Mouse (Mus musculus): ENCODE results near the gene Adam33. TPM values are rescaled to one million over a fixed set of nuclear protein-coding genes. Genes with fewer than 3 reads are reported as not detected.

Adam33 gene
- polyA plus RNA-seq, 2 experiments, result 30.7 to 104 TPM

DNA sequence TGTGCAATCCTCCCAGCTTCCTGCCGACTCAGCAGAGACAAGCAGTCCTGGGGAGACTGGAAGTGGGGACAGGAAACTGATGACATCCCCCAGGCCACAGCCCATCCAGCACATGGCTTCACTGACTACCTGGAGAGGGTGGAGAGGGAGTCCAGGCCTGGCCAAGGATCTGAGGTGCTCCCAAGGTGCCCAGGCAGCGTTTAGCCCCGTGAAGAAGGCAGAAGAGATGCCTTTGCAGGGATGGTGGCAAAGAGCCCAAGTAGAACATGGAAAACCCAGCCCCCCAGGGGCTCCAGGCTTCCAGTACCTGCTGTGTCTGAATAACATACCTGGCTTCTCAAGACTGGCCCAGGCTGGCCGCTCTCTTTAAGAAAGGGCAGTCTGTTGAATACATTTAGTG, 25.0 kb upstream of the Adam33 start:
- no peak for TF ChIP-seq POLR2A (IDR thresholded peaks at IDR 0.05; ENCODE audit: borderline replicate concordance, extremely low read depth, insufficient read depth, insufficient read length)
- no peaks in the 10 kb centered on the region for H3K27me3 ChIP-seq (ENCODE audit: control insufficient read depth, insufficient read depth, low read length)
- H3K36me3 ChIP-seq (ENCODE audit: control insufficient read depth, insufficient read depth, low read length), result no peaks in the 10 kb centered on the region
- H3K9ac ChIP-seq (ENCODE audit: low read depth, low read length, severe bottlenecking), result no peak overlapping the region
- no peak overlapping the region for H3K4me3 ChIP-seq (replicated peaks; ENCODE audit: low read length)
- H3K4me1 ChIP-seq (ENCODE audit: control insufficient read depth, insufficient read depth, low read length), result no peaks in the 10 kb centered on the region
- no peaks in the 10 kb centered on the region for H3K9me3 ChIP-seq (ENCODE audit: control insufficient read depth, low read length)
- H3K27ac ChIP-seq (replicated peaks; ENCODE audit: low read depth, low read length), result no peak overlapping the region
- ATAC-seq (ENCODE audit: low FRiP score, low read depth) (no peak), DNase-seq (ENCODE audit: low spot score) (no peak)
- H3K4me2 ChIP-seq (replicated peaks; ENCODE audit: low read depth, low read length, severe bottlenecking), result no peak overlapping the region
- 83% methylated on average over 4 of the region's 4 CpGs for WGBS

DNA sequence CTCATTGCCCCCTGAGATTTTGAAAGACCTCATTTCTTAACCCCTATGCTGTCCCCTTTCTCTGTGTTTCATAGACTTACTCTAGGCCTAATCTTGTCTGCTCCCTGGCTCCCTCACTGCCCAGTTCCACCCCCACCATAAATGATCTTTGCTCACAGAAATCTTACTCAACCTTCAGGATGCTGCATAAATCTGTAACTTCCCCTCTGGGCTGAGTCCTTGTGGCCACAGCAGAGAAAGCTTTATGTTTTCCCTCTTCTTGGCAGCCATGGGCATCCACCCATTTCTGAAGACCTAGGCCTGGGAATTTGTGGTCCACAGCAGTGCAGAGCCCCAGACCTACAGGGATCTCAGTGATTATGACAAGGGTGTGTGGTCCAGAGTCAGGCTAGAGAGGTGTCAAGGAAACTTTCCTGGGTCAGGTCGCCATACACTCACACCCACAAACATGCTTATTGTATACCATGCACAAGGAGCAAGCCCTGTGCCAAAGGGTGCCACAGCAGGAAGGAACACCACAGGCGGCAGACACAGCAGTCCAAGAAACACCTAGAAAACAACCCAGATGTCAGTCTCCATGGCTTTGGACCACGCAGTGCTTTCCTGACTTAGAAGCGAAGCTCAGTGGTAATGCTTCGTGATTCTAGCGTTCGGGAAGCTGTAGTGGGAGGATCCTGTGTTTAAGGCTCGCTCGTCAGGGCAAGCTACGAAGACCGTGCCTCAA, 23.2 kb upstream of the Adam33 start, which contains the start of gene Siglec1:
Siglec1 (minus strand) TSS at position 99 of the 724 bp plus-strand sequence.
- Histone ChIP-seq H3K27ac (replicated peaks; ENCODE audit: low read depth, low read length) (no peak within 1 kb of the TSS), H3K9ac (ENCODE audit: low read depth, low read length, severe bottlenecking) (no peak within 1 kb of the TSS), H3K4me3 (replicated peaks; ENCODE audit: low read length) (no peak within 1 kb of the TSS), H3K4me2 (replicated peaks; ENCODE audit: low read depth, low read length, severe bottlenecking) (no peak within 1 kb of the TSS), H3K27me3 (ENCODE audit: control insufficient read depth, insufficient read depth, low read length) (no peaks in the 10 kb centered on the region), H3K4me1 (ENCODE audit: control insufficient read depth, insufficient read depth, low read length) (no peaks in the 10 kb centered on the region), H3K9me3 (ENCODE audit: control insufficient read depth, low read length) (no peaks in the 10 kb centered on the region), H3K36me3 (ENCODE audit: control insufficient read depth, insufficient read depth, low read length) (no peaks in the 10 kb centered on the region)
- TF ChIP-seq POLR2A (IDR thresholded peaks at IDR 0.05; ENCODE audit: borderline replicate concordance, extremely low read depth, insufficient read depth, insufficient read length), result no peak
- DNase-seq (ENCODE audit: low spot score), result no peak
- WGBS, result 84% methylated on average over 11 of the region's 11 CpGs
- no peak for ATAC-seq (ENCODE audit: low FRiP score, low read depth)

DNA sequence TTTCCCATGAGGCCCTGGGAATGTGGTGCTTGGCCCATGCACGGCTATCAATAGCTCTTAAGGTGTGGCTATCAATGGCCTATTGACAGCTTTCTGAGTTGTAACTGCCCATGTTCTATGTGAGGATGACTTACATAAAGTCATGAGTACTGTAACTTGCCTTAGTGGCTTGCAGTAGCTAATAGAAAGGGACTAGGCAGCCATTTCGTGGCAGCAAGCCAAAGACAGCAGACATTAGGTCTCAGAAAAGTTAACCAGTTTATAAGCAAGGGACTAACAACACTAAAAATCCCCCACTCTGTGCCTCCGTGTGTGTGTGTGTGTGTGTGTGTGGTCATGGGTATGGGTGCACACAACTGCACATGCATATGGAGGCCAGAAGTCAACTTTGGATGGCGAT, 20.6 kb upstream of the Adam33 start:
- Histone ChIP-seq H3K9me3 (ENCODE audit: control insufficient read depth, low read length) (no peaks in the 10 kb centered on the region), H3K4me2 (replicated peaks; ENCODE audit: low read depth, low read length, severe bottlenecking) (no peak overlapping the region), H3K36me3 (ENCODE audit: control insufficient read depth, insufficient read depth, low read length) (no peaks in the 10 kb centered on the region), H3K9ac (ENCODE audit: low read depth, low read length, severe bottlenecking) (no peak overlapping the region), H3K27ac (replicated peaks; ENCODE audit: low read depth, low read length) (no peak overlapping the region), H3K4me1 (ENCODE audit: control insufficient read depth, insufficient read depth, low read length) (no peaks in the 10 kb centered on the region), H3K27me3 (ENCODE audit: control insufficient read depth, insufficient read depth, low read length) (no peaks in the 10 kb centered on the region), H3K4me3 (replicated peaks; ENCODE audit: low read length) (no peak overlapping the region)
- TF ChIP-seq POLR2A (IDR thresholded peaks at IDR 0.05; ENCODE audit: borderline replicate concordance, extremely low read depth, insufficient read depth, insufficient read length), result no peak
- DNase-seq (ENCODE audit: low spot score), result no peak
- WGBS, result 78% methylated on average over 4 of the region's 4 CpGs
- no peak for ATAC-seq (ENCODE audit: low FRiP score, low read depth)

DNA sequence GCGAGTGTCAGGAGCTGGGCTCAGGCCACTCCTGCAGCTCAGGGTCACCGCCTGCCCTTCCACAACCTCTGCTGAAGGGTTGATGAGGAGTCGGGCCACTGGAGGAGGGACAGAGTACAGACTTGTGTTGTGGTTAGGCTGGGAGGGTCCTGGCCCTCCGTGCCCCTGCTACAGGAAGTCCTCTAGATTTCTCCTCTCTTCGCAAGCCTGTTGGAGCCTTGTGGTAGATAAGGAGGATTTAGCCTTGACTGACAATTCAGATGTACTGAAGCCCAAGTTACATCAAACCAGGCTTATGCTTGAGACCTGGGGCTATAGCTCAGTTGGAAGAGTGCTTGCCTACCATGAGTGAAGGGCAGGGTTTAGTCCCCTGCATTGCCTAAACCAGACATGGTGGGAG, 16.9 kb upstream of the Adam33 start:
- ATAC-seq (ENCODE audit: low FRiP score, low read depth) (no peak), DNase-seq (ENCODE audit: low spot score) (no peak)
- H3K27ac ChIP-seq (replicated peaks; ENCODE audit: low read depth, low read length), result no peak overlapping the region

DNA sequence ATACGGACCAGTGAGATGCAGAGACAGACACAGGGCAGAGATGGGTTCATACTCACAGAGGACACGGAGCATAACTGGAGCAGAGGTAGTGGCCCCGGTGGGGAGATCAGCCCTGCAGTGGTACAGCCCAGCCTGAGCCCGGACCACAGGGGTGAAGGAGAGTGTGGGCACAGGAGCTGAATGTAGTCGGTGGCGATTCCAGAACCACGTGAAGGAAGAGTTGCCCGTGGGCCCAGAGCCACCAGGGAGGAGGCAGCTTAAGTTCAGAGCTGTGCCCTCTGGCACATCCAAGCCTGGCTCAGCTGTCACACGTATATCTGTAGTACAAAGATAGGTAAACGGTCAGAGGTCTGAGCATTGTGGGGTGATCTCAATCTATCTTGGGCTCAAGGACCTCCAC, 8.9 kb upstream of the Adam33 start:
- Histone ChIP-seq H3K4me3 (replicated peaks; ENCODE audit: low read length) (no peak overlapping the region), H3K9ac (ENCODE audit: low read depth, low read length, severe bottlenecking) (no peak overlapping the region), H3K4me1 (ENCODE audit: control insufficient read depth, insufficient read depth, low read length) (peaks cover 3% of the 10 kb centered on the region; the same call in 1 of the 2 replicates), H3K4me2 (replicated peaks; ENCODE audit: low read depth, low read length, severe bottlenecking) (no peak overlapping the region), H3K27ac (replicated peaks; ENCODE audit: low read depth, low read length) (no peak overlapping the region), H3K36me3 (ENCODE audit: control insufficient read depth, insufficient read depth, low read length) (no peaks in the 10 kb centered on the region), H3K27me3 (ENCODE audit: control insufficient read depth, insufficient read depth, low read length) (no peaks in the 10 kb centered on the region), H3K9me3 (ENCODE audit: control insufficient read depth, low read length) (no peaks in the 10 kb centered on the region)
- 89% methylated on average over 10 of the region's 10 CpGs for WGBS
- DNase-seq (ENCODE audit: low spot score) (no peak), ATAC-seq (ENCODE audit: low FRiP score, low read depth) (no peak)
- TF ChIP-seq POLR2A (IDR thresholded peaks at IDR 0.05; ENCODE audit: borderline replicate concordance, extremely low read depth, insufficient read depth, insufficient read length), result no peak

More for the DNA sequence above, 16.9 kb upstream of the Adam33 start:
- WGBS, result 76% methylated on average over 5 of the region's 5 CpGs
- no peaks in the 10 kb centered on the region for H3K36me3 ChIP-seq (ENCODE audit: control insufficient read depth, insufficient read depth, low read length)
- no peaks in the 10 kb centered on the region for H3K4me1 ChIP-seq (ENCODE audit: control insufficient read depth, insufficient read depth, low read length)
- no peaks in the 10 kb centered on the region for H3K9me3 ChIP-seq (ENCODE audit: control insufficient read depth, low read length)
- H3K9ac ChIP-seq (ENCODE audit: low read depth, low read length, severe bottlenecking), result no peak overlapping the region
- no peak for TF ChIP-seq POLR2A (IDR thresholded peaks at IDR 0.05; ENCODE audit: borderline replicate concordance, extremely low read depth, insufficient read depth, insufficient read length)
- H3K4me3 ChIP-seq (replicated peaks; ENCODE audit: low read length), result no peak overlapping the region
- no peak overlapping the region for H3K4me2 ChIP-seq (replicated peaks; ENCODE audit: low read depth, low read length, severe bottlenecking)
- no peaks in the 10 kb centered on the region for H3K27me3 ChIP-seq (ENCODE audit: control insufficient read depth, insufficient read depth, low read length)

Data from limb, embryonic 14.5 days (tissue).